Mouse (Mus musculus): ENCODE results near the gene Plcb2. TPM values are rescaled to one million over a fixed set of nuclear protein-coding genes. Genes with fewer than 3 reads are reported as not detected.

The Plcb2 gene
- polyA plus RNA-seq, 1 experiment from 2014 or later, result 1.5 TPM

GRCm38 (mm10) chr2:118747301-118747960, 19.2 kb upstream of the Plcb2 start:
- Histone ChIP-seq H3K9ac (no peak overlapping the region), H3K4me3 (replicated peaks) (peak overlapping the region; percentile 91), H3K4me2 (peak overlapping the region; percentile 96), H3K9me3 (no peaks in the 10 kb centered on the region), H3K27me3 (replicated peaks) (peaks cover 11% of the 10 kb centered on the region; the same call in 1 of the 2 replicates), H3K4me1 (peaks cover 26% of the 10 kb centered on the region; the same call in 1 of the 2 replicates), H3K27ac (no peak overlapping the region), H3K36me3 (no peaks in the 10 kb centered on the region)
- no peak for ATAC-seq (ENCODE audit: insufficient read depth, low FRiP score, low read depth)
- WGBS, result 30% methylated on average over 10 of the region's 10 CpGs

DNA sequence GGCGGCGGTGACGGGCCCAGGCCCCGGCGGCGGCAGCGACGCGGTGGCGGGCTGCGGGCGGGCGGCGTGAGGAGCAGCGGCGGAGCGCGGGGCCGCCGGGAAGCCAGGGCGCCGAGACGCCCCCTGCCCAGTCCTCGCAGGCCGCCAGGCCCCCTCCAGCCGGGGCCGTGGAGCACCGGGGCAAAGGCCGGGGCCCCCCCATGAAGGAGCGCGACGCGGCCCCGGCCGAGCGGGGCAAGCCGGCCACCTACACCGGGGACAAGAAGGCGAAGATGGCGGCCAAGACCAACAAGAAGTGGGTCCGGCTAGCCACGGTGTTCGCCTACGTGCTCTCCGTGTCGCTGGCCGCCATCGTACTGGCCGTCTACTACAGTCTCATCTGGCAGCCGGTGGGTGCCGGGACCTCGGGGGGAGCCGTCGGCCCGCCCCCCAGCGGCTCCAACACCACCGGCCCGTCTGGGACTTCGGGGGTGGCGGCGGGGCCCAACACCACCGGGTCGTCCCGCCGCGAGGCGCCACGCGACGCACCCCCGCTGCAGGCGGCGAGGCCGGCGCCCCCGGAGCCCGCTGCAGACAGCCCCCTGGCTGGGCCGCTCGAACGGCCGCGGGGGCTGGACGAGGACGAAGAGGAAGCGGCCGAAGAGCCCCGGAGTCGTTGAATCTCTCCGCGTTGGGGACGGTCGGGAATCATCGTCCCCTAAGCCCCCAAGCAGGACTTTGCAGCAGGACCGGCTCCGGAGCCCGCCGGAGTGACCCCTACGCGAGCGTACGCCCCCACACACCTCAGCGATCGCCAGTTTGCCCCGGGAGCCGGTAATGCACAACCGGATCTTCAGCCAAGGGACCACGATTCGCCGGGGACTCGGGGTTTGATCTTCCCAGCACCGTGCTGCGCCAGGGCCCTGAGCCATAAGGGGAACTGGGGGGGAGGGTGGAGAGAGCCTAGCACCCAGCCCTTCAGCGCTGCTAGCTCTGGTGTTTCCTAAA, 18.0 kb upstream of the Plcb2 start:
- H3K27ac ChIP-seq, result peak overlapping the region; percentile 26; the same call in 1 of the 2 replicates
- WGBS, result under 1% methylated on average over 90 of the region's 113 CpGs
- peaks cover 17% of the 10 kb centered on the region; the same call in 1 of the 2 replicates for H3K27me3 ChIP-seq (replicated peaks)
- peak; percentile 28 for ATAC-seq (ENCODE audit: insufficient read depth, low FRiP score, low read depth)
- H3K9ac ChIP-seq, result peak overlapping the region; percentile 86
- no peaks in the 10 kb centered on the region for H3K36me3 ChIP-seq
- peak overlapping the region; percentile 91 for H3K4me3 ChIP-seq (replicated peaks)
- H3K4me2 ChIP-seq, result peak overlapping the region; percentile 96
- no peaks in the 10 kb centered on the region for H3K9me3 ChIP-seq
- peaks cover 26% of the 10 kb centered on the region; the same call in 1 of the 2 replicates for H3K4me1 ChIP-seq

GRCm38 (mm10) chr2:118745232-118745884, 17.1 kb upstream of the Plcb2 start, which contains the start of gene Inafm2:
Gene Inafm2, plus strand, starts transcription at chr2:118745758.
- WGBS, result 1% methylated on average over 44 of the region's 57 CpGs
- Histone ChIP-seq H3K4me3 (replicated peaks) (peak within 1 kb of the TSS; percentile 91), H3K9ac (peak within 1 kb of the TSS; percentile 86), H3K27me3 (replicated peaks) (peaks cover 17% of the 10 kb centered on the region; the same call in 1 of the 2 replicates), H3K4me2 (peak within 1 kb of the TSS; percentile 96), H3K9me3 (no peaks in the 10 kb centered on the region), H3K27ac (peak within 1 kb of the TSS; percentile 26; the same call in 1 of the 2 replicates), H3K4me1 (peaks cover 26% of the 10 kb centered on the region; the same call in 1 of the 2 replicates), H3K36me3 (no peaks in the 10 kb centered on the region)
- peak; percentile 91 for ATAC-seq (ENCODE audit: insufficient read depth, low FRiP score, low read depth)

DNA sequence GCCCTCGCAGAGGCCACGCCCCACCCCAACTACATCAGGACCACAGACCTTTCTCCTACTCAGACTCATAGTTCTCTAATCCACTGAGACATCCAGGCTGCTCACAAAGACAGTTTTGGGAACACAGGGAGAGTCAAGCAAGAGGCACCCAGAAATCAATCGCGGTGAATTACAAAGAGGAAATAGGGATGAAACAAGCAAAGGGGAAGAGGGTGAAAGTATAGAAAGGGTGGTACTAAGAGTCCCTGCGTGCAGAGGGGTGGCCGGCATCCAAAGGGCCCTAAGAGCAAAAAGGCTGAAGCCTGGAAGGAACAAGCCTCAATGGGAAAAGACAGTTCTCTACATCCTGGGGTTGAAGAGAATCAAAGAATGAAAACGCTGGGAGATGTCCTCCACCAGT, 16.4 kb upstream of the Plcb2 start:
- H3K27me3 ChIP-seq (replicated peaks), result peaks cover 17% of the 10 kb centered on the region; the same call in 1 of the 2 replicates
- ATAC-seq (ENCODE audit: insufficient read depth, low FRiP score, low read depth), result no peak
- WGBS, result 15% methylated on average over 7 of the region's 7 CpGs
- H3K4me1 ChIP-seq, result peaks cover 26% of the 10 kb centered on the region; the same call in 1 of the 2 replicates
- no peaks in the 10 kb centered on the region for H3K9me3 ChIP-seq
- H3K27ac ChIP-seq, result no peak overlapping the region
- H3K36me3 ChIP-seq, result no peaks in the 10 kb centered on the region
- peak overlapping the region; percentile 91; the same call in 1 of the 2 replicates for H3K4me3 ChIP-seq (replicated peaks)
- no peak overlapping the region for H3K9ac ChIP-seq
- peak overlapping the region; percentile 96 for H3K4me2 ChIP-seq

- Histone ChIP-seq H3K36me3 (no peaks in the 10 kb centered on the region), H3K4me2 (no peak overlapping the region), H3K9me3 (no peaks in the 10 kb centered on the region), H3K4me3 (replicated peaks) (no peak overlapping the region), H3K27me3 (replicated peaks) (peaks cover 17% of the 10 kb centered on the region; the same call in 1 of the 2 replicates), H3K27ac (no peak overlapping the region), H3K4me1 (peaks cover 22% of the 10 kb centered on the region; the same call in 1 of the 2 replicates), H3K9ac (no peak overlapping the region)
- ATAC-seq (ENCODE audit: insufficient read depth, low FRiP score, low read depth), result no peak
- WGBS, result 26% methylated on average over 8 of the region's 8 CpGs
Measured at GRCm38 (mm10) chr2:118743261-118743943, 15.2 kb upstream of the Plcb2 start.

- H3K4me2 ChIP-seq, result no peak overlapping the region
- no peak overlapping the region for H3K9ac ChIP-seq
- WGBS, result 54% methylated on average over 9 of the region's 9 CpGs
- no peak for ATAC-seq (ENCODE audit: insufficient read depth, low FRiP score, low read depth)
- no peaks in the 10 kb centered on the region for H3K9me3 ChIP-seq
- peaks cover 11% of the 10 kb centered on the region; the same call in 1 of the 2 replicates for H3K4me1 ChIP-seq
- no peak overlapping the region for H3K4me3 ChIP-seq (replicated peaks)
- H3K27ac ChIP-seq, result no peak overlapping the region
- H3K27me3 ChIP-seq (replicated peaks), result peaks cover 17% of the 10 kb centered on the region; the same call in 1 of the 2 replicates
- no peaks in the 10 kb centered on the region for H3K36me3 ChIP-seq
Measured at GRCm38 (mm10) chr2:118741183-118741582, 12.9 kb upstream of the Plcb2 start.

- WGBS, result 58% methylated on average over 3 of the region's 3 CpGs
- H3K9ac ChIP-seq, result no peak overlapping the region
Measured at GRCm38 (mm10) chr2:118740341-118740740, 12.1 kb upstream of the Plcb2 start.

GRCm38 (mm10) chr2:118733341-118733740, 5.1 kb upstream of the Plcb2 start:
- Histone ChIP-seq H3K27ac (no peak overlapping the region), H3K9ac (no peak overlapping the region), H3K27me3 (replicated peaks) (no peaks in the 10 kb centered on the region; the same call in 1 of the 2 replicates), H3K9me3 (no peaks in the 10 kb centered on the region), H3K36me3 (no peaks in the 10 kb centered on the region), H3K4me2 (no peak overlapping the region), H3K4me1 (peaks cover 21% of the 10 kb centered on the region), H3K4me3 (replicated peaks) (no peak overlapping the region)
- 63% methylated on average over 5 of the region's 5 CpGs for WGBS
- ATAC-seq (ENCODE audit: insufficient read depth, low FRiP score, low read depth), result no peak

More at GRCm38 (mm10) chr2:118740341-118740740, 12.1 kb upstream of the Plcb2 start:
- H3K4me1 ChIP-seq, result peaks cover 11% of the 10 kb centered on the region; the same call in 1 of the 2 replicates
- H3K9me3 ChIP-seq, result no peaks in the 10 kb centered on the region
- H3K4me3 ChIP-seq (replicated peaks), result no peak overlapping the region
- H3K4me2 ChIP-seq, result no peak overlapping the region
- peaks cover 17% of the 10 kb centered on the region; the same call in 1 of the 2 replicates for H3K27me3 ChIP-seq (replicated peaks)
- H3K27ac ChIP-seq, result no peak overlapping the region
- no peak for ATAC-seq (ENCODE audit: insufficient read depth, low FRiP score, low read depth)
- H3K36me3 ChIP-seq, result no peaks in the 10 kb centered on the region

DNA sequence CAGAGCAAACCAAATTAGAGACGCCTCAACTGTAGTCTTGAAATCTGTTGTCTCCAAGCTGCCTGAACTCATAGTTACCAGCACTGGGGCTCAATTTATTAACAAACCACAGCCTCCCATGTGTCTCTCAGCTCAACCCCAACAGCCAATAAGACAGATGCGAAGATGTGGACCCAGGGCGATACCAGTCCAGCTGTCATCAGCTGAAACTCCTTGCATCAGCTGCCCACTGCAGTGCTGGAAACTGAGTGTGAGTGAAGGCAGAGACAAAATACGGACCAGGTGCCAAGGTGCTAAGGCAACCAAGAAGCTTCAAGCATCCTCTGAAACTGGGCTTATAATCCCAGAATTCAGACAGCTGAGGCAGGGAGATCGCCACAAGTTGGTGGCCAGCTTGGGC, 3.7 kb upstream of the Plcb2 start:
- ATAC-seq (ENCODE audit: insufficient read depth, low FRiP score, low read depth), result no peak
- Histone ChIP-seq H3K9ac (no peak overlapping the region), H3K27me3 (replicated peaks) (peaks cover 3% of the 10 kb centered on the region; the same call in 1 of the 2 replicates), H3K4me1 (peaks cover 30% of the 10 kb centered on the region), H3K9me3 (no peaks in the 10 kb centered on the region), H3K4me3 (replicated peaks) (no peak overlapping the region), H3K36me3 (no peaks in the 10 kb centered on the region), H3K27ac (no peak overlapping the region), H3K4me2 (no peak overlapping the region)
- 79% methylated on average over 5 of the region's 5 CpGs for WGBS

GRCm38 (mm10) chr2:118730622-118730915, 2.3 kb upstream of the Plcb2 start:
- no peak for ATAC-seq (ENCODE audit: insufficient read depth, low FRiP score, low read depth)
- Histone ChIP-seq H3K36me3 (no peaks in the 10 kb centered on the region), H3K4me2 (no peak overlapping the region), H3K27ac (no peak overlapping the region), H3K27me3 (replicated peaks) (peaks cover 3% of the 10 kb centered on the region; the same call in 1 of the 2 replicates), H3K9ac (no peak overlapping the region), H3K4me3 (replicated peaks) (no peak overlapping the region), H3K4me1 (peaks cover 30% of the 10 kb centered on the region), H3K9me3 (no peaks in the 10 kb centered on the region)
- 10% methylated on average over 3 of the region's 3 CpGs for WGBS
